Mouse (Mus musculus): Measurements from ENCODE around the gene 1700017D01Rik. TPM values are rescaled to one million over a fixed set of nuclear protein-coding genes. Genes with fewer than 3 reads are reported as not detected.
A peak's percentile ranks its signal among the peaks of the same experiment; 100 is the strongest.
"Not testable (repeated sequence)": the region's sequence is repeated elsewhere in the genome, so short reads cannot be mapped to it uniquely, and the experiment has no call there.

The 1700017D01Rik gene
- total RNA-seq (2021) = not detected
- long read RNA-seq = 0 reads

- not testable (repeated sequence) for DNase-seq (ENCODE audit: low spot score in 2 of 2)
These were observed at the start of gene 1700017D01Rik for GRCm38 (mm10) chr19:11130776-11131175. TSS of gene 1700017D01Rik (minus strand) at chr19:11130876.

- DNase-seq (ENCODE audit: low spot score in 2 of 2) = no peak
These were observed 46.8 kb upstream of the 1700017D01Rik start for GRCm38 (mm10) chr19:11177464-11177863.

- no peak for DNase-seq (ENCODE audit: low spot score in 2 of 2)
These were observed 34.5 kb upstream of the 1700017D01Rik start, which contains the start of gene 1700025F22Rik for GRCm38 (mm10) chr19:11165172-11165571. TSS of gene 1700025F22Rik (minus strand) at chr19:11165320.

- DNase-seq (ENCODE audit: low spot score in 2 of 2) = not testable (repeated sequence)
These were observed 27.2 kb upstream of the 1700017D01Rik start for GRCm38 (mm10) chr19:11157890-11158289.

- no peak for DNase-seq (ENCODE audit: low spot score in 2 of 2)
These were observed 4.7 kb upstream of the 1700017D01Rik start for GRCm38 (mm10) chr19:11135336-11135735.

GRCm38 (mm10) chr19:11134852-11135251 is 4.2 kb upstream of the 1700017D01Rik start:
- no peak for DNase-seq (ENCODE audit: low spot score in 2 of 2)

- DNase-seq (ENCODE audit: low spot score in 2 of 2) = no peak
These were observed 974 bp downstream of the 1700017D01Rik start for GRCm38 (mm10) chr19:11129702-11130101.

- peak; percentile 17 to 28 for DNase-seq (ENCODE audit: low spot score in 2 of 2)
These were observed 9.7 kb downstream of the 1700017D01Rik start for GRCm38 (mm10) chr19:11121016-11121420.

GRCm38 (mm10) chr19:11119338-11119737 is 11.3 kb downstream of the 1700017D01Rik start:
- DNase-seq (ENCODE audit: low spot score in 2 of 2) = no peak

- no peak for DNase-seq (ENCODE audit: low spot score in 2 of 2)
These were observed 22.9 kb downstream of the 1700017D01Rik start for GRCm38 (mm10) chr19:11107746-11108145.

- no peak for DNase-seq (ENCODE audit: low spot score in 2 of 2)
These were observed 28.8 kb downstream of the 1700017D01Rik start for GRCm38 (mm10) chr19:11101880-11102279.

- no peak for DNase-seq (ENCODE audit: low spot score in 2 of 2)
These were observed 32.3 kb downstream of the 1700017D01Rik start for GRCm38 (mm10) chr19:11098401-11098800.

- peak in 1 of 2 experiments; percentile 10 for DNase-seq (ENCODE audit: low spot score in 2 of 2)
These were observed 38.5 kb downstream of the 1700017D01Rik start for GRCm38 (mm10) chr19:11092131-11092530.

- DNase-seq (ENCODE audit: low spot score in 2 of 2) = no peak
These were observed 49.7 kb downstream of the 1700017D01Rik start, which contains the start of gene Ms4a8a for GRCm38 (mm10) chr19:11080934-11081333. TSS of gene Ms4a8a (minus strand) at chr19:11081102.

- no peak for DNase-seq (ENCODE audit: low spot score in 2 of 2)
These were observed 60.3 kb downstream of the 1700017D01Rik start for GRCm38 (mm10) chr19:11070364-11070763.

- no peak for DNase-seq (ENCODE audit: low spot score in 2 of 2)
These were observed 65.3 kb downstream of the 1700017D01Rik start for GRCm38 (mm10) chr19:11065202-11065875.

GRCm38 (mm10) chr19:11060900-11061299 is 69.8 kb downstream of the 1700017D01Rik start:
- DNase-seq (ENCODE audit: low spot score in 2 of 2) = no peak

GRCm38 (mm10) chr19:11059967-11060366 is 70.7 kb downstream of the 1700017D01Rik start:
- no peak for DNase-seq (ENCODE audit: low spot score in 2 of 2)

GRCm38 (mm10) chr19:11055700-11056099 is 75.0 kb downstream of the 1700017D01Rik start:
- not testable (repeated sequence) for DNase-seq (ENCODE audit: low spot score in 2 of 2)

GRCm38 (mm10) chr19:11053277-11053676 is 77.4 kb downstream of the 1700017D01Rik start:
- no peak for DNase-seq (ENCODE audit: low spot score in 2 of 2)

GRCm38 (mm10) chr19:11052877-11053276 is 77.8 kb downstream of the 1700017D01Rik start:
- no peak for DNase-seq (ENCODE audit: low spot score in 2 of 2)

GRCm38 (mm10) chr19:11050286-11050685 is 80.4 kb downstream of the 1700017D01Rik start:
- DNase-seq (ENCODE audit: low spot score in 2 of 2) = no peak

- DNase-seq (ENCODE audit: low spot score in 2 of 2) = no peak
These were observed 81.2 kb downstream of the 1700017D01Rik start for GRCm38 (mm10) chr19:11049426-11049825.
